Comparison of ENCODE assay signal across 9 mouse cellular contexts in the genomic region with DNA sequence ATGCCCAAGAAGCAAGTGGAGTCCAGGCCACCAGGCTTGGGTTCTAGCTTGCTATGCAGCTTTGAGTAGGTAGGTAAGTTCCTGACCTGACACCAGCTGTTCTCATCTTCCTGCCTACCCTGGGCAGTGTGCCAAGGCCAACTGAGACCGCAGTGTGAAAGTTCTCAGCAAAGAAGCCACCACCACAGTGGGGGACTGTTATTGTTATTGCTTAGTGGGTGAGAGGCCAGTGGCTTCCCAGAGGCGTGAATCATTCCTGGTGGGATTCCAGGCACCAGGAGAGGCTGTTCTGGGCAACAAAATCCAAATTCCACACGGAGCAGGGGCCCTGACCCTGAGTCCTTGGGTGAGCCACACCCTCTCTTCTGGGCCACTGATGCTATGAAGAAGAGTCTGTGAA. TPM values are rescaled to one million over a fixed set of nuclear protein-coding genes. Genes with fewer than 3 reads are reported as not detected.
DNase-seq lines count a peak whose midpoint lies in the region; ATAC-seq lines count a peak whose summit lies in the region.
"Had no signal": no experiment of that assay in that cellular context is flagged by ENCODE, and none has a peak within 500 bp of the region (broad histone marks: within the 10 kb centered on the region; RNA-seq: fewer than 3 reads in every experiment).

No protein-coding gene starts in this region.

- intact Hi-C loops in heart, postnatal 10 days (cut with DNase I), result no loop called here

- peak; percentile 23 to 37 for DNase-seq in heart, postnatal 10 days
- DNase-seq in heart, adult 8-10 months (ENCODE audit: low spot score), result no peak
- peak; percentile 13 for DNase-seq in A20 (ENCODE audit: low read depth, low spot score)
- DNase-seq in lung, postnatal 14 days, result peak; percentile 44
- no peak for DNase-seq in cerebellum, adult 11-12 months
- no peak for DNase-seq in layer of hippocampus, adult 9-11 months
- no peak for DNase-seq in layer of hippocampus, postnatal 14 days (ENCODE audit: low spot score in 2 of 2)

- 0 out of 2 replicates have a peak, but pooled peaks have one; percentile 42 for ATAC-seq in common myeloid progenitor, adult 5-6 weeks (replicated peaks; ENCODE audit: low read depth, poor library complexity, severe bottlenecking)

RNA-seq across cellular contexts. Expression of gene Ccn5, which starts 19.8 kb away (rescaled TPM):
- total RNA-seq in heart, postnatal 10 days (2021), result 1 to 10 TPM in 1 of 2 experiments, under 1 TPM in 1; 0.97 to 1.1 TPM
- total RNA-seq in heart, adult 8-10 months (2022), result 1 to 10 TPM in 2 of 4 experiments, under 1 TPM in 2; 0.65 to 2.6 (median 1.4) TPM
- not detected in 2 replicates for total RNA-seq in common myeloid progenitor, adult 5-6 weeks (2017)
- total RNA-seq in layer of hippocampus, postnatal 14 days (2021), result not detected

RNA-seq across cellular contexts. Expression of gene Ada, which starts 50.8 kb away (rescaled TPM):
- total RNA-seq in heart, postnatal 10 days (2021), result 1 to 10 TPM; 1.6 to 1.7 TPM
- total RNA-seq in heart, adult 8-10 months (2022), result 1 to 10 TPM in 2 of 4 experiments, under 1 TPM in 2; 0.46 to 1.2 (median 0.89) TPM
- 16.9 and 17.6 TPM in 2 replicates for total RNA-seq in common myeloid progenitor, adult 5-6 weeks (2017)
- total RNA-seq in layer of hippocampus, postnatal 14 days (2021), result 1 to 10 TPM; 1.5 to 1.6 TPM

RNA-seq across cellular contexts. Expression of gene Kcnk15, which starts 52.6 kb away (rescaled TPM):
- not detected for total RNA-seq in heart, postnatal 10 days (2021)
- not detected for total RNA-seq in heart, adult 8-10 months (2022)
- total RNA-seq in common myeloid progenitor, adult 5-6 weeks (2017), result not detected in 2 replicates
- under 1 TPM in 1 of 2 experiments, not detected in 1; 0.23 TPM for total RNA-seq in layer of hippocampus, postnatal 14 days (2021)
- total RNA-seq: gastrocnemius, postnatal 4 days had no signal

Comparison
In these comparisons a context has a peak if more than half of its experiments do, and no peak if none do; other contexts are left out.
1. DNase-seq: peak in heart, postnatal 10 days (2 of 2), A20 (single experiment) and lung, postnatal 14 days (single experiment); none in heart, adult 8-10 months (single experiment), cerebellum, adult 11-12 months (single experiment), layer of hippocampus, adult 9-11 months (single experiment) and layer of hippocampus, postnatal 14 days (0 of 2).